Mouse (Mus musculus): ENCODE measurements around the gene Hsd17b1. TPM values are rescaled to one million over a fixed set of nuclear protein-coding genes. Genes with fewer than 3 reads are reported as not detected.

Hsd17b1 gene
- polyA plus RNA-seq, 1 experiment from 2014 or later, result not detected

- no peak overlapping the region for H3K27ac ChIP-seq (ENCODE audit: low read depth, low read length)
- 2% methylated on average over 27 of the region's 27 CpGs for WGBS
- no peaks in the 10 kb centered on the region for H3K9me3 ChIP-seq (replicated peaks; ENCODE audit: control insufficient read depth, low read length)
- ATAC-seq (no peak), DNase-seq (ENCODE audit: low spot score) (no peak)
- peaks cover 2% of the 10 kb centered on the region; the same call in 1 of the 2 replicates for H3K36me3 ChIP-seq (ENCODE audit: control insufficient read depth, insufficient read depth, low read length)
- no peak overlapping the region for H3K4me3 ChIP-seq (ENCODE audit: low read depth, low read length)
- H3K4me2 ChIP-seq (ENCODE audit: low read length), result no peak overlapping the region
- no peak overlapping the region for H3K9ac ChIP-seq (ENCODE audit: low read length)
- H3K4me1 ChIP-seq (ENCODE audit: control insufficient read depth, insufficient read depth, low read length), result peaks cover 10% of the 10 kb centered on the region
- peaks cover 44% of the 10 kb centered on the region for H3K27me3 ChIP-seq (replicated peaks; ENCODE audit: control insufficient read depth, insufficient read depth, low read length)
These were observed 1.5 kb downstream of the Hsd17b1 start for GRCm38 (mm10) chr11:101079746-101080145.

GRCm38 (mm10) chr11:101080421-101080820 is 2.2 kb downstream of the Hsd17b1 start:
- no peaks in the 10 kb centered on the region for H3K9me3 ChIP-seq (replicated peaks; ENCODE audit: control insufficient read depth, low read length)
- H3K9ac ChIP-seq (ENCODE audit: low read length), result no peak overlapping the region
- H3K4me1 ChIP-seq (ENCODE audit: control insufficient read depth, insufficient read depth, low read length), result peaks cover 10% of the 10 kb centered on the region
- H3K27me3 ChIP-seq (replicated peaks; ENCODE audit: control insufficient read depth, insufficient read depth, low read length), result peaks cover 44% of the 10 kb centered on the region
- DNase-seq (ENCODE audit: low spot score) (no peak), ATAC-seq (no peak)
- H3K36me3 ChIP-seq (ENCODE audit: control insufficient read depth, insufficient read depth, low read length), result peaks cover 6% of the 10 kb centered on the region; the same call in 1 of the 2 replicates
- no peak overlapping the region for H3K4me2 ChIP-seq (ENCODE audit: low read length)
- H3K27ac ChIP-seq (ENCODE audit: low read depth, low read length), result no peak overlapping the region
- no peak overlapping the region for H3K4me3 ChIP-seq (ENCODE audit: low read depth, low read length)
- WGBS, result 73% methylated on average over 5 of the region's 5 CpGs

GRCm38 (mm10) chr11:101081659-101082058 is 3.4 kb downstream of the Hsd17b1 start:
- no peak for DNase-seq (ENCODE audit: low spot score)
- 5% methylated on average over 10 of the region's 10 CpGs for WGBS

GRCm38 (mm10) chr11:101082208-101083082 is 4.2 kb downstream of the Hsd17b1 start, which contains the start of gene Coasy:
Gene Coasy (plus strand): TSS chr11:101082565.
- H3K36me3 ChIP-seq (ENCODE audit: control insufficient read depth, insufficient read depth, low read length), result peaks cover 6% of the 10 kb centered on the region; the same call in 1 of the 2 replicates
- H3K4me3 ChIP-seq (ENCODE audit: low read depth, low read length), result peak within 1 kb of the TSS; percentile 84
- WGBS, result under 1% methylated on average over 51 of the region's 51 CpGs

More at GRCm38 (mm10) chr11:101081659-101082058, 3.4 kb downstream of the Hsd17b1 start:
- peaks cover 44% of the 10 kb centered on the region for H3K27me3 ChIP-seq (replicated peaks; ENCODE audit: control insufficient read depth, insufficient read depth, low read length)
- peak overlapping the region; percentile 59 for H3K9ac ChIP-seq (ENCODE audit: low read length)
- H3K36me3 ChIP-seq (ENCODE audit: control insufficient read depth, insufficient read depth, low read length), result peaks cover 6% of the 10 kb centered on the region; the same call in 1 of the 2 replicates
- H3K4me3 ChIP-seq (ENCODE audit: low read depth, low read length), result peak overlapping the region; percentile 84
- peaks cover 16% of the 10 kb centered on the region for H3K4me1 ChIP-seq (ENCODE audit: control insufficient read depth, insufficient read depth, low read length)
- H3K4me2 ChIP-seq (ENCODE audit: low read length), result peak overlapping the region; percentile 99
- ATAC-seq, result no peak
- H3K9me3 ChIP-seq (replicated peaks; ENCODE audit: control insufficient read depth, low read length), result no peaks in the 10 kb centered on the region
- H3K27ac ChIP-seq (ENCODE audit: low read depth, low read length), result peak overlapping the region; percentile 76; the same call in 1 of the 2 replicates

GRCm38 (mm10) chr11:101083083-101083697 is 5.0 kb downstream of the Hsd17b1 start:
- peak overlapping the region; percentile 99 for H3K4me2 ChIP-seq (ENCODE audit: low read length)
- H3K27me3 ChIP-seq (replicated peaks; ENCODE audit: control insufficient read depth, insufficient read depth, low read length), result peaks cover 32% of the 10 kb centered on the region
- H3K4me3 ChIP-seq (ENCODE audit: low read depth, low read length), result peak overlapping the region; percentile 84
- DNase-seq (ENCODE audit: low spot score) (no peak), ATAC-seq (no peak)
- H3K9me3 ChIP-seq (replicated peaks; ENCODE audit: control insufficient read depth, low read length), result no peaks in the 10 kb centered on the region
- H3K9ac ChIP-seq (ENCODE audit: low read length), result peak overlapping the region; percentile 91
- peak overlapping the region; percentile 76 for H3K27ac ChIP-seq (ENCODE audit: low read depth, low read length)
- H3K36me3 ChIP-seq (ENCODE audit: control insufficient read depth, insufficient read depth, low read length), result peaks cover 6% of the 10 kb centered on the region; the same call in 1 of the 2 replicates
- 34% methylated on average over 19 of the region's 19 CpGs for WGBS
- H3K4me1 ChIP-seq (ENCODE audit: control insufficient read depth, insufficient read depth, low read length), result peaks cover 22% of the 10 kb centered on the region

More at GRCm38 (mm10) chr11:101082208-101083082, 4.2 kb downstream of the Hsd17b1 start, which contains the start of gene Coasy:
- peak within 1 kb of the TSS; percentile 99 for H3K4me2 ChIP-seq (ENCODE audit: low read length)
- H3K27ac ChIP-seq (ENCODE audit: low read depth, low read length), result peak within 1 kb of the TSS; percentile 76
- H3K27me3 ChIP-seq (replicated peaks; ENCODE audit: control insufficient read depth, insufficient read depth, low read length), result peaks cover 40% of the 10 kb centered on the region
- H3K9ac ChIP-seq (ENCODE audit: low read length), result peak within 1 kb of the TSS; percentile 91
- no peaks in the 10 kb centered on the region for H3K9me3 ChIP-seq (replicated peaks; ENCODE audit: control insufficient read depth, low read length)
- DNase-seq (ENCODE audit: low spot score) (peak; percentile 96), ATAC-seq (peak; percentile 91)
- peaks cover 17% of the 10 kb centered on the region for H3K4me1 ChIP-seq (ENCODE audit: control insufficient read depth, insufficient read depth, low read length)

- H3K4me3 ChIP-seq (ENCODE audit: low read depth, low read length), result no peak overlapping the region
- H3K4me1 ChIP-seq (ENCODE audit: control insufficient read depth, insufficient read depth, low read length), result peaks cover 25% of the 10 kb centered on the region
- no peaks in the 10 kb centered on the region for H3K9me3 ChIP-seq (replicated peaks; ENCODE audit: control insufficient read depth, low read length)
- H3K27me3 ChIP-seq (replicated peaks; ENCODE audit: control insufficient read depth, insufficient read depth, low read length), result peaks cover 22% of the 10 kb centered on the region
- no peak overlapping the region for H3K9ac ChIP-seq (ENCODE audit: low read length)
- no peak for ATAC-seq
- whole genome bisulfite sequencing, result 85% methylated on average over 14 of the region's 14 CpGs
- no peak overlapping the region for H3K27ac ChIP-seq (ENCODE audit: low read depth, low read length)
- H3K4me2 ChIP-seq (ENCODE audit: low read length), result no peak overlapping the region
- H3K36me3 ChIP-seq (ENCODE audit: control insufficient read depth, insufficient read depth, low read length), result peaks cover 14% of the 10 kb centered on the region
- DNase-seq (ENCODE audit: low spot score), result no peak
These were observed 6.0 kb downstream of the Hsd17b1 start for GRCm38 (mm10) chr11:101084246-101084645.

- H3K9ac ChIP-seq (ENCODE audit: low read length), result no peak overlapping the region
- 94% methylated on average over 12 of the region's 12 CpGs for WGBS
- no peak for DNase-seq (ENCODE audit: low spot score)
These were observed 6.6 kb downstream of the Hsd17b1 start for GRCm38 (mm10) chr11:101084811-101085210.

GRCm38 (mm10) chr11:101085617-101086322 is 7.6 kb downstream of the Hsd17b1 start:
- ATAC-seq, result no peak
- DNase-seq (ENCODE audit: low spot score), result no peak
- Histone ChIP-seq H3K27me3 (replicated peaks; ENCODE audit: control insufficient read depth, insufficient read depth, low read length) (peaks cover 6% of the 10 kb centered on the region; the same call in 1 of the 2 replicates), H3K9me3 (replicated peaks; ENCODE audit: control insufficient read depth, low read length) (no peaks in the 10 kb centered on the region), H3K4me2 (ENCODE audit: low read length) (no peak overlapping the region), H3K36me3 (ENCODE audit: control insufficient read depth, insufficient read depth, low read length) (peaks cover 29% of the 10 kb centered on the region), H3K4me3 (ENCODE audit: low read depth, low read length) (no peak overlapping the region), H3K4me1 (ENCODE audit: control insufficient read depth, insufficient read depth, low read length) (peaks cover 23% of the 10 kb centered on the region), H3K27ac (ENCODE audit: low read depth, low read length) (no peak overlapping the region), H3K9ac (ENCODE audit: low read length) (no peak overlapping the region)
- 92% methylated on average over 18 of the region's 18 CpGs for WGBS

More at GRCm38 (mm10) chr11:101084811-101085210, 6.6 kb downstream of the Hsd17b1 start:
- Histone ChIP-seq H3K27me3 (replicated peaks; ENCODE audit: control insufficient read depth, insufficient read depth, low read length) (peaks cover 16% of the 10 kb centered on the region), H3K27ac (ENCODE audit: low read depth, low read length) (no peak overlapping the region), H3K9me3 (replicated peaks; ENCODE audit: control insufficient read depth, low read length) (no peaks in the 10 kb centered on the region), H3K4me1 (ENCODE audit: control insufficient read depth, insufficient read depth, low read length) (peaks cover 23% of the 10 kb centered on the region), H3K36me3 (ENCODE audit: control insufficient read depth, insufficient read depth, low read length) (peaks cover 20% of the 10 kb centered on the region), H3K4me3 (ENCODE audit: low read depth, low read length) (no peak overlapping the region), H3K4me2 (ENCODE audit: low read length) (no peak overlapping the region)
- ATAC-seq, result no peak
